Mouse (Mus musculus): ENCODE measurements around the gene Rbm19.

Rbm19 gene

DNA sequence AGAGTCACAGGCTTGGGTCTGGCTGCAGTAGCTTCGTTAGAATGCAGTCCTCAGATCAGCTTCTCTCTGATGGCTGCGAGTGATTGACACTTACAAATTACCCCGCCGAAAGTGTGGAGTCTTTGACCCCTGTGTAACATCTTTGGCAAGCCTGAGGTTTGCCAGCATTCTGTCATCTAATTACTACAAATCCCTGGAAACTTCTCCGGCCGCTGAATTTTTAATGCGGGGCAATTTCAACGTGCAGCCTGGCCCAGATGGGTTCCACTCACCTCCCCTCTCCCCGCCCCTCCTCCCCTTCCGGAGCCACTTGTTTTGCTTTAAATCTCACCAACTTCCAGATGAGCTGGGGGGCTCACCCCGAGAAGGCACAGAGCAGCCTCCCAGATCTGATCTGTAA, 94.4 kb downstream of the Rbm19 start:
- no peak for DNase-seq

DNA sequence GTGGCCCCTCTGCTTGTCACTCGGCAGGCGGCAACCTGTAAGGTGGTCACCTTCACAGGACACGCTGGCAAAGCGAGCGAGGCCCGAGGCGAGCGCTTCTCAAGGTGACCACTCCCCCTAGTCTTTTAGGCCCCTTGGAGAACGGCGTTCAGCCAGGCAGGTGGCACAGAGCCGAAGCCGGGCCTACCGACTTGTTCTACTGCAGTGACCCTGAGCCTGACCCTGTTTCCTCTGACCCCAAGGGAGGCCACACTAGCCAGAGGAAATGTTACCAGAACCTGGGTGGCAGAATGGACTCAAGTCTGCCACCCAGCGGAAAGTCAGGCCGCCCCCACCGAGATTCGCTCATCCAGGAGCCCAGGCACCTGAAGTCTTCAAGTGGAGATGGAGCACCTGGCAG, 94.9 kb downstream of the Rbm19 start:
- DNase-seq, result no peak

GRCm38 (mm10) chr5:120214511-120214910, 98.2 kb downstream of the Rbm19 start:
- no peak for DNase-seq

DNA sequence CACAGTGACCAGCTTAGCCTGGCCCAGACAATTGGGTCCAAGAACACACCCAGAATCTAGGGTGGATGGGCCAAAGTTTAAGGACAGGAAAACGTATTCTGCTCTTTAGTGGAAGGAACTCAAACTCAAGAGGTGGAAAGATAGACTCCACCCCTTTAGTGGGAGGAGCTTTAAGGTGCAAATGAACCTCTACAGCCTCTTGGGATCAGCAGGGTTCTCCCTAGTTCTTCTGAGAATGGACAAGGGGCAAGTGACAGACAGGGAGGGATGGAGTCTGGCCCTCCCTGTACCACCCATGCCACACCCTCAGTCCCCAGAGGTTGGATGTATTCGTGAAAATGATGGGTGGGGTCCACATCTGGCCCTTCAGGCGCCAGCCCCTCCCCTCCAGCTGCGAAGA, 105.0 kb downstream of the Rbm19 start:
- no peak for DNase-seq

DNA sequence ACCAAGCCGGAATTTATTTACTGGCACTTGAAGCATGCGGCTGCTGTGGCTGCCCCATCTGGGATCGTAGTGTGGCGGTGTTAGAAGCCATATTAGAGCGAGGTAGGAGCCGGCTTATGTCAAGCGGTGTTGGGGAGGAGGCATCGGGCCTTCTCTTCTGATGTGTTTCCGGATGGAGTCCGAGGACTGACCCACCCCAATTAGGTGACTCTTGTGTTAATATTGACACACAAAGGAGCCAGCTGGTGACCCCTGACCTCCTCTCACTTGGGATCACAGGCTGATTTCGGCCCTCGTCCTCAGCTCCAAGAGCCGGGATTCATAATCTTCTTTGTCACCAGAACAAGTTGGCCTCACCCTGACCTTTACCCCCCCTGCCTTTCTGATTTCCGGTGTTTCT, 109.1 kb downstream of the Rbm19 start:
- no peak for DNase-seq

DNA sequence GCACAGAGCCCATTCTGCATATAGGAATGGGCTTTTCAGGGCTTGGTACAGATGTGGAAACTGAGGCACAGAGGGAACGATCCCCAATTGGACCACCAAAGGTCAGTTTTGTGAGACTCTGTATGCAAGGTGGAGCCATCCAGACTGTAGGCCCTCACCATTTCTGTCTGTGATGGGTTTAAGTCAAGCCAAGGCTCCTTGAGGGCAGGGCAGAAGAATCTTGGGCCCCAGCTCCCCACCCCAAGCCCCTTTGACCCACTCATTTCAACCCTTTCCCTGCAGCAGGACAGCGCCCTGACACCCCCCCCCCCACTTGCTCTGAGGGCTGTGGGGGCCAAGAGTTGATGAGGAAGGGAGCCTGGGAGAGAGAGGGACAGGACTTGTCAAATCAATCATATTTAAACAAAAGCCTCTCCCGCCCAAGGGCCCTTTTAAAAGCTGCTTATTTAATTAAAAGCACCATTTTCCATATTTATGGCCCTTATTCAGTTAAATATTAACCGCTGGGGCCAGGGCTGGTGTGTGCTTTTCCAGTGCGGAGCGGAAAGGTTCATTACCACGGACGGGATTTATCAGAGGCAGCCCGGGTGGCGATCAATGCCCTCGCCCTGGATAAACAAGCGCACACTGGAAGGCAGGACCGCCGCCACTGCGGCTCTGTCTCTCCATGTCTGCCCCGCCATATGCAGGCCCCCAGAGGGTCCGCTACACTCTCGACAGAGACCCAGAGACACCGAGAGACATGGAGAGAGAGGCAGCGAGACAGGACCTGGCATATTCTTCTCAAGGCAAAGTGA, 112.5 kb downstream of the Rbm19 start:
- DNase-seq, result no peak

DNA sequence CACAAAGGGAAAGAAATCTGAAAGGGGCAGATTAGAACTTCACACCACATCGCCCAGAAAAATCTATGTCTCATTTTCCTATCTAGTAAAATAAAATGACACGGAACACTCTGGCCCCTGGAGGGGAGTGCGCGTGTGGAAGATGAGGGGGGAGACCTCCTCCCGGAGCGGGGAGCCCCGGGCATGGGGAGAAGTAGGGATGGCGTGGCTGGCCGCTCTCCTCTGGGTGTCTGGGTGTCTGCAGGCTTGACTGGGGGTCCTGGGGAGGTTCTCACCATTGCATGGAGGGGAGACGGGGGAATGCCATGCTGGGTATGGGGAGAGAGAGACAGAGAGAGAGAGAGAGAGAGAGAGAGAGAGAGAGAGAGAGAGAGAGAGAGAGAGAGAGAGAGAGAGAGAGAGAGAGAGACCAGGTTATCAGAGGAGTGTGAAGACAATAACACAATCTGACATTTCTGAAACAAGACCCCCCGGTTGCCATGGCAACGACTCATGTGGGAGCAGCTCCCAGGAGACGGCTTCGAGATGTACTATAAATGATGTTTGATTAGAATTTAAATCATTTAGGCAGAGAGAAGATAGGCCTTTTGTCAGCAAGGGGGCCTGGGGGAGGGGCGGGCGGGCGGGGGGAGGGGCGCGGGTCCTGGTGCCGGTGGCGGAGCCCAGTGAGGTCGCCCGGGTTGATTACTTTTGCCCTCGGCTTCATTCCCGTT, 115.3 kb downstream of the Rbm19 start:
- DNase-seq, result no peak

DNA sequence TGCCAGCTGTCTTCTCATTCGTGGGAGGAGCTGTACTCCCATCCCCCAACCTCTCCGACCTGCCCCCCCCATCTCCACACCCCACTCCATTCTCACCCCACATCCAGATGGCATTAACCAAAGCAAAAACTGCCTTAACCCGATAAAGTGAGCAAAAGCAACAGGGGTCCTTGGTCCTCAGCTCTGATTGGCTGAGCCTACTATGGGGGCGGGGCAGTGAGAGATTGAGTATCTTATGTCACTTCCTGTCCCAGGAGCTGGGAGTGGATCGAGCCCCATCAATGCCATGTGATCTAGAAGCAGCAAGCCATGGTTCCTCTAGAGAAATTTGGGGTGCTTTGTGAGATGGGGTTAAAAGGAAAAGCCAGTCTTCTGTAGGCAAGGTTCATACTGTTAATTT, 118.9 kb downstream of the Rbm19 start:
- no peak for DNase-seq

DNA sequence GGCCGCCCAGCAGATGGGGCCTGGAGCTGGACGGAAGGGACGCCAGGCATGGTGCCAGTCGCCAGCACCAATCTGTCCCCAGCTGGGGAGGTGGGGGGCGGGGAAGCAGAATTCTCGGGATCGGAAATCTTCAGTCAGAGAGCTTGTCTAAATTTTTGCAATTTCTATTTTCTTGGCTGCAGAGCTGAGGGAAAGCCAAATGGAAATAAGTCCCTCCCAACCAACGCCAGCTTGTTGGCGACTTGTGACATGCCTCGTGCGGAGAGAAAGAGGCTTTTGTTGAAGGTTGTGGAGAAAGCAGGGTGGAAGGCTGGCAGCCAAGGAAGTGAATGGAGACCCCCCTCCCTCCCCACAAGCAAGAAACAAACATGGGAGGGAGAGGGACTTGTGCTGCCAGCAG, 119.3 kb downstream of the Rbm19 start:
- DNase-seq, result peak; percentile 32

DNA sequence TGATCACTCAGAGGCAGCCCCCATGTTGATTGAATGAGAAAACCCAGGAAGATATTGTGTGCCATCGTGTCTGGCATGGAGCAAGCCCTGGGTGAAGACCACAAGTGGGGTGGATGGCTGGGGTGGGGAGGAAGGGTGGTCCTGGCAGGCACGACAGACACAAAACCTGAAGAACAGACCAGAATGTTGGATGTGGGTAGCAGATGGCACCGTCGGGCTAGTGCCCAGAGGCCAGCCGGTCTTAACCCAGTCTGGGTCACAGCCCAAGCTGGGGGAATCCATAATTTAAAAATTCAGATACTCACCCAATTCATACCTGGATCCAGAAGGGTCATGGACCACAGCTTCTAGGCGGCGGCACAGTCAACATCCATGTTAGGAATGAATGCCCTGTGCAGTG, 123.8 kb downstream of the Rbm19 start:
- DNase-seq, result no peak

DNA sequence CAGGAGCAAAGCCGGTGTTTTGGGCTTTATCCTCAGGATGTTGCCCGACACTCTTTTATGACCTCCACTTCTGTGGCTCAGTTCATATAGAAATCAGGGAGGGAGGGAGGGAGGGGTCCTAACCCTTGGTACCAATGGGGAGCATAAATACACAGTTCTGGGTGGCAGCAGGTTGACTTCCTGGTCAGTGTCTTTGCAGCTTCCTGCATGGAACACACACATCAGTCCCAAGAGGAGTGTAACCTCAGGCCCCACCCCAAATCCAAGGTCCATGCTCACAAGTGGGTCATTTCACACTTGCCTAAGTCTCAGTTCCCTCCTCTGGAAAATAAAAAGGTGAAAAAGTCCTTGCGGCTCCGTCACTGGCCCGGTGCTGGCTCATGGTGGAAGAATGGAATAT, 129.1 kb downstream of the Rbm19 start:
- DNase-seq, result no peak
